Mouse (Mus musculus): ENCODE data around the gene Mylk4.
A peak's percentile ranks its signal among the peaks of the same experiment; 100 is the strongest.

GRCm38 (mm10) chr13:32662041-32662440 lies 121.7 kb downstream of the Mylk4 start:
- TF ChIP-seq CTCF (IDR thresholded peaks at IDR 0.05; ENCODE audit: low read depth): peak; percentile 64
- TF ChIP-seq EP300 (IDR thresholded peaks at IDR 0.05; ENCODE audit: low read depth): no peak
